Mouse (Mus musculus) kidney, adult 2 months (tissue): ENCODE measurements at regions not wholly inside any gene's neighbourhood (a gene's known extent, or its start where the extent isn't known, plus 50 kb on each side); places are given as distances from the start of the nearest gene placed in this dataset.

Experiments
- CTCF ChIP-seq: fragments of 200-500 bp; conservative IDR thresholded peaks from 2 replicates; pipeline ENCODE4 v1.5.1; 2011; ENCODE audit warnings: low read depth, mild to moderate bottlenecking, control low read depth, low read length, moderate library complexity, mixed read lengths; ENCODE audit not compliant: insufficient read depth, insufficient read length
- POLR2A ChIP-seq: fragments of 200-500 bp; IDR thresholded peaks from one replicate; pipeline ENCODE4 v1.6.1; 2011; ENCODE audit warnings: low read depth, low read length, control low read depth

GRCm38 (mm10) chr3:81564757-81565063 is 367.7 kb upstream of the Ctso start:
- TF ChIP-seq POLR2A (no peak), CTCF (no peak)
